Mouse (Mus musculus) MN1 (cell line): ENCODE data around the gene Pygb.

ENCODE experiments used
- DNase-seq: peaks from one replicate; pipeline ENCODE4 v3.0.0-alpha.2; 2016; ENCODE audit warnings: low spot score

Pygb gene

DNA sequence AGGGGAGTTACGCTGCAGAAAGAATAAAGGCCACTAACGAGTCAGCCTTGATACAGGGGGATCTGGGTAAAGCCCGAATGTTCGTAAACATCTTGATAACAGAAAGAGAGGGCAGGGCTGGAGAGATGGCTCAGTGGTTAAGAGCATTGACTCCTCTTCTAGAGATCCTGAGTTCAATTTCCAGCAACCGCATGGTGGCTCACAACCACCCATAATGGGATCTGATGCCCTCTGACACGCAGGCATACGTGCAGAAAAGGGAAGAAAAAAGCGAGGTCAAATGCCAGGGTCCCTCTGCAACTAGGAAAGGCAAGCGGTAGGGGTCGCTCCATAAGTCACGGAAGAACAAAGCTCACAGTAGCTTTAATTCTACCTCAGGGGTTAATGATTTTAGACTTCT is 54.6 kb downstream of the Pygb start:
- DNase-seq = no peak

DNA sequence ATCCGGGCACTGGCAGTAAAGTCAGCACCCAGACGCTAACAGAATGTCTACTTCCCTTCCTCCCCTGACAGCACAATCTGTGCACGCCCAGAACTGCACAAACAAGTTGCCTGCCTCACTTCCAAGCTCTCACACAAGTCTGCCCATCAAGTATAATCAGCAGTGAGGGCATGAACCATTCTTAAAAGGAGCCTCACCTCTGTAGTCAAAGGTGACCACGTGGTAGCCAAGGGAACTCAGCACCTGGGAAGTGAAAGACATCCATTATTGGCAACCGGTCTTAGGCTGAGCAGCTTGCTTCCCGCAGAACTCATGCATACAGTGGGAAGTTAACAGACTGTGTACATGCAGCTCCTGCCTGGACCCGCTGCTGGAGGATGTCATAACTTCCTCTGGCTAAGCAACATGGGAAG is 55.5 kb downstream of the Pygb start:
- DNase-seq = no peak

DNA sequence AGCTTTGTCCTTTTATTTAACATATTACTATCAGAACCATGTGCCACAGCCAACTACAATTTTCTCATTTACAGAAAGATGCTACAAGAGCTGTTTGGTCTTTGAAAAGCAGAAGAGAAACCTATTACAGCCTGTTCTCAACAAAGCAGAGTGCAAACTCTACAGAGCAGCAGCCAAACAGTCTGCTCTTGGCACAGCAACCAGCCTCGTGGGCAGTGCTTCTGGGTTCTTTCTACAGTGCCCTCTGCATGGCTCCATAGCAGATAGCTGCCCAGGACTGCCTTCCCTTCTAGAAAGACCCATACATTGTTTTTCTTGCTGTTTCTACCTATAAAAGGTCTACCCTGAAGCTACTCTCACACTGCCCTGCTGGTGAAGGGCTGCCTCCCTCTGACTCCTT is 58.3 kb downstream of the Pygb start:
- DNase-seq = no peak

DNA sequence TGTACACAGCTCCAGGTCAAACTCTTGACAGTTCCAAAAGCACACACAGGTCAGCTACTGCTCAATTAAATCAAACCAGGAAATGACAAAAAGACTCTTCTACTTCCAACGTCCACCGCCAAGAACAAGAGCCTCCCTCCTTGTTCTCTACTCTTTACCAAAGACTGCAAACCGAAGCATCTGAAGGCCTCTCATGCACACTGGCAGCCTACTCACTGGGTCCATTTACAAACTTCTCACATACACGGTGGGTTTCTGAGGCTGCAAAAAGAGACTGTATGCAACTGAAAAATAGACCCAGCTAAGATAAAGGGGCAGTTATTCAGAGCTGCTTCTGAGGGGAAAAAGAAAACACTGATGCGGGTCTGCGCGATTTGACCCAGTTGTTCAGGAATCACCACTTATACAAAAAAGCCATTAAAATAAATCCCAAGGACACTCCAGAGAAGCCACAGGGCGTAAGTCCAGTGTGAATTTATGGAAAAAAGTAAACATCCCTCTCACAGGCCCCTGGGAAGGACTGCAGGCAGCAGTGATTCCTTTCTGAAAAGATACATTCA is 61.0 kb downstream of the Pygb start:
- DNase-seq = no peak

DNA sequence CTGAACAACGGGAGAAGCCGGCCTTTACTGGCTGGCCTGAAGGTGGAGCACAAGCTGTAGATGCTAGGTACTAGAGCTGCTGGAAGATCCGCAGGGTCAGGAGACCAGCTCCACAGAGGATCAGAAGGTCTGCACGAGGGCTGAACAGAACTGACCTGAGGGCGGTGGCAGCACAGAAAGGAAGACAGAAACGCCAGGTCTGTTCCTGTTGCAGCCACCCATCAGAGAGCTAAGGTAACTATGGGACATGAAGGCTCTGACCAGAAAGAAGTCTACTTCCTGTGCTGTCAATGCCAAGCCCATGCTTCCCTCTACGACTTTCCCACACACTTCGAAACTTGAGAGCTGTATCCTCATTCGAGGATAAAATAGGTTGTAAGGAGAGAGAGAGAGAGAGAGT is 64.7 kb downstream of the Pygb start:
- no peak for DNase-seq

DNA sequence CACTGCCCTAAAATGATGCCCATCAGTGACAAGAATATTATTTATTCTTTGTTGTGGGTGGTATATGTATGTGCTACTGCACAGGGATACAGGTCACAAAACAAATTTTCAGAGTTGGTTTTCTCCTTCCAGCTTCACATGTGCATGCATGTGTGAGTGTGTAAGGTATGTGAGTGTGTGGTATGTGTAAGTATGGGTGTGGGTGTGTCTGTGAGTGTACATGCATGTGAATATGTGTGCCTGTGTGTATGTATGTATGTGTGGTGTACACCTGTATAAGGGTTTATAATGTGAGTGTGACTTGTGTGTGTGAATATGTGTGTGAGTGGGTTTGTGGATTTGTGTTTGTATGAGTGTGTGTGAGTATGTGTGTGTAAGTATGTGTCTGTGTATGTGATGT is 68.7 kb downstream of the Pygb start:
- DNase-seq = no peak

DNA sequence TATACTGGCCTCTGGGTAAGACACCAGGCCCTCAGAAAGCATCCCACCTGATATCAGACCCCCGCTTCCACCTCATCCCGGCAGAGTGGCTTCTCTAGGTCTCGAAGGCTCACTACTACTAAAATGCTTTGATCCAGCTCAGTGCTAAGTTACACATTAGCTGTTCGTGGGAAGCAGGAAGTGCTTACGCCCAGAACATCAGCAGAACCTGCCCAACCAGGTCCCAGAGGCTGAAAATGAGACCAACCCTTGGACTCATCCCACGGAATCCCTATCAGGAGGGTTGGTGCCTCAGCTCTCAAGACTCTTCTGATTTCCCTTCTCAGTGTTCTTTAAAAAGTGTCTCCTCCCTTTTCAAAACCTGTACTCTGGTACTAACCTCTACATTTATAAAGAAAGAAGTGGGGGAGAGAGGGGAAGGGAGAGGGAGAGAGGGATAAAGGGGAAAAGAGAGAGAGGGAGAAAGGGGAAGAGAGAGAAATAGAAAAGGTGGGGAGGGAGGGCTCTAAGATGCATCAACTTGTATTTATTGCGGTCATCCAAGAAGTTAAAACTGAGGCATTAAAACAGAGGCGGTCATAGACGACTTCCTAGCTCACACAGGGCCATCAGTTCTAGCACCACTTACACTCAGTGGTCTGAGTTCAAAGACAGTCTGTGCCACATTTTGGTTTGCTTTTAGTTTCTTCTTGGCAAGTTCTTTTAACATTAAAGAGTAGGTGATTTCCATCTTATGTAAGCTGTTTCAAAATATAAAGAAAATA is 72.4 kb downstream of the Pygb start:
- no peak for DNase-seq

DNA sequence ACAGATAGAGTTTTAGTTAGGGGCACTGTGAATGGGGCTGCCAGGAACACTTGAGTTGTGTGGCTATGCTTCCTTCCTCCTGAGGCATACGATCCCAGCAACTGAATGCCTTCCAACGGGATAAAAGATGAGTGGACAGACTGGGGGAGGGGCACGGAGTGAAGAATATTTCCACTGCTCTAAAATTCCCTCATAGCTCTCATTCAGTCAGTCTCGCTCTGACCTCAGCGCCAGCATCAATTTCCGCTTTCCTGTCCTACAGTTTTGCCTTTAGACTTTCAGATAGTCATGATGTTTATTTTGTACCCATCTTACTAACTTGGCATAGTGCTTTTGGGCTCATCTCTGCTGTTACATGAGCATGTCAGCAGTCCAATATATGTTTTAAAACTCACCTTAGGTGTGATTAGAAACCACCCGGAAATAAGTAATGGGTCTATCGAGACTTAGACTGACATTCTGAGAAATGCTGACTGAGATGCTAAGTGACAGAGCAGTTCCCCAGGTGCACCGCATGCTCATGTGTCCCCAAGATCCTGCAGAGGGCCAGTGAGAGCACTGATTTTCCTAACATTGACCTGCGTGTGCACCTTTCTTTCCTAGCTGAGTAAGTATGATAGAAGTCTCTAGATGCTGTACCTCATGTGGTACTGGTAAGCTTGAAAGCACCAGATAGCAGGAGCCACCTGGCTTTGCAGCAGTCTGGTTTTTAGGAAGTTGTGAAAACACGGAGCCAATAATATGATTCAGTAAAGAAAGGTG is 73.4 kb downstream of the Pygb start:
- DNase-seq = no peak

DNA sequence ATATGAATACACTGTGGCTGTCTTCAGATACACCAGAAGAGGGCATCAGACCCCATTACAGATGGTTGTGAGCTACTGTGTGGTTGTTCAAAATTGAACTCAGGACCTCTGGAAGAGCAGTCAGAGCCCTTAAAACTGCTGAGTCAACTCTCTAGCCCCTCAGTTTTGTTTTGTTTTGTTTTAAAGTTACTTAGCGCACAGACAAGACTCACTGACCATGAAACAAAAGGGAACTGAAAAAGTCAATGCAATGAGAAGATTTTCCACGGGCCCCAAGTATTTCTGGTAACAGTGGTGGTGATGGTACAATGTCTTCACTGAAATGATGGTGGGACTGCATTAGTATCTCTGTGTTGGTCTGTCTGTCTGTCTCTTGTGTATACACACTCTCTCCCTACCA is 74.6 kb downstream of the Pygb start:
- DNase-seq = no peak

DNA sequence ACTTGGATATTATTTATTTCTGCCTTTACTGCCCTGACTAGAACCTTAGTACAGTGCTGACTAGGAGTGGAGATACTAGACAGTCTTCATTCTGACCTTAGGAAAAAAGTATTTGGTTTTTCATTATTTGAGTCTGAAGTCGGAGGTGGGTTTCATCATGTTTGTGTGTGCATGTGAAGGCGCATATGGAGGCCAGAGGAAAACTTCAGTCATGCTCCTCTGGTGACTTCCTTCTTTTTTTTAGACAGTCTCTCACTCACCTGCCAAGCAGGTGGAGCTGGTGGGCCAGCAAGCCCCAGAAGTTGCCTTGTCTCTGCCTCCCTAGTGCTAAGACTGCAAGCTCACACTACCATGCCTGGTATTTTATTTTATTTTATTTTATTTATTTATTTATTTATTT is 80.5 kb downstream of the Pygb start:
- DNase-seq = no peak

DNA sequence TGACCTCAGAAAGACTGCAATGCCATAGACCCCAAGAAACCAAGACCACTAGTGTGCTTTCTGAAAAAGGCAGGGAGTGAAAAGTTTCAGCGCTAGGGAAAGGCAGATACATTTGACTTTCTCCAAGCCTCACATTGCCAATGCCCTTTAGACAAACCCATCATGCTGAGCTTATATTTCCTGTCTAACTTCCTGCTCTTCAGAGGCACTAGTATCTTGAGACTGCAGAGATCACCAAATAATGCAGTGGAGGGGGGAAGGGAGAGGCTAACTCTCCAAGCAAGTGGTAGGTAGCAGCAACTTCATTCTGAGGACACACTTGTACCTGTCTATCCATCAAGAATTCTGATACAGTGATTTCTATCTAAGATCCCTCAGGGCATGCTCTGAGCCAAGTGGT is 82.9 kb downstream of the Pygb start:
- no peak for DNase-seq

DNA sequence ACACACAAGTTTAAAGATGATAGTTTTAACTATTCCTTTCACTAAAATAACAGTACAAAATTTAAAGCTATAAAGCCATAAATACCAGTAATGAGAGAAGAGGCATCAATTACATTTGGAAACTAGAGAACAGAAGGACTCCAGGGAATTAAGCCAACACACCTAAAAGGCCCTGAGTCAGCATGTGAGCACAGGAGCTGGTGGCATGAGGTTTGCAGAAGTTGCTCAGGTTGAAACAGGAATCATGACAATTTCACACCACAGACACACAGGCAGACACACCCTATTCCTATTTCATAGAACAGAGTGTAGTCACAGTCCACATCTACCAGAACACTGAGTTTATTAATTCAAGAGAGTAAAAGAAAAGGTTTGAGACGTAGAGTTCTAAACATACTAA is 88.0 kb downstream of the Pygb start:
- DNase-seq = no peak

DNA sequence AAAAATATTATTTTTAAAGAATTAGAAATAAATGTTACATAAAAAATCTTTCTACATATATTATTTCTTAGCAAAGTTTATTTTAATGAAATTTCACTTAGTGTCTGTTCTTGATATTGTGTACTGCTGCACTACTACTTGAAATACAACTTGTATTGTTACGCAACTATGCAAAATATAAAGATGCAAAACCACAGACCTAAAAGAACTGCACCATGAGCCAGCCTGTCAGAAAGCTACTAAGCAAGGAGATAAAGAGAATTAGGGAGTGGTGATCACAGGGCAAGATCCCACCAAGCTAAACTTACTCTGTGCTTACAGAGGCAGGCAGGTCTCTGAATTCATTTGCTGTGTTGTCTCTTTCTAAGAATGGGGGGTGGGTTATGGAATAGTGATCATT is 88.7 kb downstream of the Pygb start:
- DNase-seq = no peak

DNA sequence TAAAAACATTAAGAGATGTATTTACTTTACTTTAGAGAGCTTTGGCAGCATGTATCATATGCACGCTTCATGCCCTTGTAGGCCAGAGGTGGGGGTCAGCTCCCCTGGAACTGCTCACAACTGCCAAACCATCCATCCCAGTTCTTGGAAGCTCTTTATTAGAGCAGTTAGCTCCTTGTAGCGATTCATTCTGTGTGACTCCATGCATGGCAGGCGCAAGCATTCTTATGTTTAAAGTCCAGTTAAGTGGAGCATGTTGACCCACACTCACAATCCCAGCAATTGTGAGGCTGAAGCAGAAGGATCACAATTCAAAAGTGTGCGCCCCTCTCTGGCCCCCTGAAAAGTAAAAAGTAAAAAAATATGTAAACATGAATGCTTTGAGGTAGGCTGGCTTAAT is 91.0 kb downstream of the Pygb start:
- DNase-seq = no peak
